Mouse (Mus musculus): ENCODE data around the gene Mios.

DNA sequence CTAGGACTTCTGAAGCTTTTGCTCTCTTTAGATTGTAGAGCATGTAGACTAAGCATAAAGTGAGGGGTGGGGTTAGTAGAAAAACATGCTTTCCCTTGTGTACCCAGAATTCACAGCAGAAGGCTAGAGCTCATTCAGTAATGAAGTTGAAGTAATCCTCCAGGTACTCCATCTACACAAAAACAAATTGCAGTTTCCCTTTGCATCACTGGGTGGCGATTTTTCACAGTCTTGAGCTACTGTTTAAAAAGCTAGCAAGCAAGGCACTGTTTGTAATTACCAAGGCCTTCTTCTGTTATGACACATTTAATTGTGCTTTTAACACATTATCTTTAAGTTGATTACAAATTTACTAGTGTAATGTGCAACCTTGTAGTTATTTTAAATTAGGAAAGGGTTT, 66.1 kb downstream of the Mios start:
- TF ChIP-seq CTCF (conservative IDR thresholded peaks at IDR 0.05; ENCODE audit: insufficient read depth, insufficient read length, low read depth, low read length) (0 out of 2 replicates have a peak, but pooled peaks have one; percentile 1), POLR2A (IDR thresholded peaks at IDR 0.05; ENCODE audit: low read depth, low read length) (no peak)
